Comparison of ENCODE assay signal across 23 mouse cellular contexts in genomic region chr12:63369259-63369822, GRCm38 (mm10).
DNase-seq lines count a peak whose midpoint lies in the region; ATAC-seq lines count a peak whose summit lies in the region.
"Had no signal": no experiment of that assay in that cellular context is flagged by ENCODE, and none has a peak within 500 bp of the region (broad histone marks: within the 10 kb centered on the region; RNA-seq: fewer than 3 reads in every experiment).

No protein-coding gene starts in this region.

- H3K4me1 ChIP-seq in neural tube, embryonic 11.5 days (ENCODE audit: control insufficient read depth, insufficient read depth, low read length), result no peaks in the 10 kb centered on the region
- no peaks in the 10 kb centered on the region for H3K4me1 ChIP-seq in hindbrain, embryonic 14.5 days (replicated peaks; ENCODE audit: control insufficient read depth, insufficient read depth, low read length)
- H3K4me1 ChIP-seq: embryonic facial prominence, embryonic 12.5 days; intestine, embryonic 15.5 days; kidney, embryonic 15.5 days; limb, embryonic 12.5 days; midbrain, embryonic 10.5 days had no signal

- DNase-seq in embryo, embryonic 10.5 days (ENCODE audit: low spot score), result peak; percentile 4
- no peak for DNase-seq in embryo, embryonic 10 days (ENCODE audit: low spot score)
- DNase-seq in neural tube, embryonic 11.5 days (ENCODE audit: low spot score), result peak; percentile 10
- DNase-seq in neural tube, embryonic 10.5 days (ENCODE audit: extremely low spot score, low spot score), result no peak
- peak; percentile 24 for DNase-seq in hindbrain, embryonic 14.5 days (ENCODE audit: low spot score)
- no peak for DNase-seq in gastrocnemius, adult 8-10 months (ENCODE audit: low spot score in 2 of 2)
- DNase-seq in adrenal gland, postnatal 14 days, result no peak
- no peak for DNase-seq in cerebellum, adult 9-10 months
- DNase-seq: adrenal gland, adult 8-10 months; cerebellum, adult 2 months; cerebellum, postnatal 36 days; forebrain, postnatal 0 days; kidney, postnatal 36 days; liver, postnatal 0 days had no signal

- no peaks in the 10 kb centered on the region for H3K27me3 ChIP-seq in neural tube, embryonic 11.5 days (ENCODE audit: control insufficient read depth, insufficient read depth, low read length)
- H3K27me3 ChIP-seq in hindbrain, embryonic 14.5 days (ENCODE audit: control insufficient read depth, insufficient read depth, low read length), result no peaks in the 10 kb centered on the region
- H3K27me3 ChIP-seq: embryonic facial prominence, embryonic 12.5 days; intestine, embryonic 15.5 days; kidney, embryonic 15.5 days; limb, embryonic 12.5 days had no signal

- H3K9me3 ChIP-seq in neural tube, embryonic 11.5 days (ENCODE audit: control insufficient read depth, low read length), result no peaks in the 10 kb centered on the region
- no peaks in the 10 kb centered on the region for H3K9me3 ChIP-seq in hindbrain, embryonic 14.5 days (ENCODE audit: control insufficient read depth, low read length)
- H3K9me3 ChIP-seq: embryonic facial prominence, embryonic 12.5 days; intestine, embryonic 15.5 days; kidney, embryonic 15.5 days; midbrain, embryonic 10.5 days had no signal

- ATAC-seq in neural tube, embryonic 11.5 days (ENCODE audit: insufficient read depth, low FRiP score, low TSS enrichment), result peak; percentile 66
- peak; percentile 43; the same call in 1 of the 2 replicates for ATAC-seq in hindbrain, embryonic 14.5 days (ENCODE audit: low FRiP score)
- ATAC-seq: forebrain, postnatal 0 days; intestine, embryonic 15.5 days; liver, postnatal 0 days; lung, postnatal 0 days had no signal

- 73% methylated on average over 6 of the region's 6 CpGs for WGBS in neural tube, embryonic 11.5 days
- WGBS in hindbrain, embryonic 14.5 days, result 68% methylated on average over 6 of the region's 6 CpGs

- 0 out of 2 replicates have a peak overlapping the region, but pooled peaks have one; percentile 27 for H3K27ac ChIP-seq in neural tube, embryonic 11.5 days (ENCODE audit: low read depth, low read length)
- H3K27ac ChIP-seq in hindbrain, embryonic 14.5 days, result no peak overlapping the region
- H3K27ac ChIP-seq: embryonic facial prominence, embryonic 12.5 days; intestine, embryonic 15.5 days; kidney, embryonic 15.5 days; limb, embryonic 12.5 days; macrophage; midbrain, embryonic 10.5 days; stomach, postnatal 0 days had no signal

- no peak overlapping the region for H3K9ac ChIP-seq in neural tube, embryonic 11.5 days (ENCODE audit: low read length)
- H3K9ac ChIP-seq in hindbrain, embryonic 14.5 days, result no peak overlapping the region
- H3K9ac ChIP-seq: embryonic facial prominence, embryonic 12.5 days; forebrain, postnatal 0 days; intestine, embryonic 15.5 days; kidney, embryonic 15.5 days; limb, embryonic 12.5 days; liver, postnatal 0 days had no signal

- H3K4me2 ChIP-seq in neural tube, embryonic 11.5 days (ENCODE audit: low read depth), result no peak overlapping the region
- no peak overlapping the region for H3K4me2 ChIP-seq in hindbrain, embryonic 14.5 days (replicated peaks)
- H3K4me2 ChIP-seq: embryonic facial prominence, embryonic 12.5 days; intestine, embryonic 15.5 days; kidney, embryonic 15.5 days; limb, embryonic 12.5 days; liver, embryonic 11.5 days had no signal

- H3K4me3 ChIP-seq in neural tube, embryonic 11.5 days (ENCODE audit: low read depth, low read length), result no peak overlapping the region
- H3K4me3 ChIP-seq in hindbrain, embryonic 14.5 days (replicated peaks; ENCODE audit: low read length), result no peak overlapping the region
- H3K4me3 ChIP-seq: embryonic facial prominence, embryonic 12.5 days; intestine, embryonic 15.5 days; kidney, embryonic 15.5 days; limb, embryonic 12.5 days; midbrain, embryonic 10.5 days had no signal

- no peaks in the 10 kb centered on the region for H3K36me3 ChIP-seq in neural tube, embryonic 11.5 days (ENCODE audit: control insufficient read depth, insufficient read depth, low read length)
- H3K36me3 ChIP-seq in hindbrain, embryonic 14.5 days (replicated peaks; ENCODE audit: control insufficient read depth, insufficient read depth), result no peaks in the 10 kb centered on the region
- H3K36me3 ChIP-seq: embryonic facial prominence, embryonic 12.5 days; intestine, embryonic 15.5 days; kidney, embryonic 15.5 days; limb, embryonic 12.5 days; midbrain, embryonic 10.5 days had no signal

Comparison
In these comparisons a context has a peak if more than half of its experiments do, and no peak if none do; other contexts are left out.
1. DNase-seq: peak in embryo, embryonic 10.5 days (single experiment), neural tube, embryonic 11.5 days (single experiment) and hindbrain, embryonic 14.5 days (single experiment); none in embryo, embryonic 10 days (single experiment), neural tube, embryonic 10.5 days (single experiment), gastrocnemius, adult 8-10 months (0 of 2), adrenal gland, postnatal 14 days (single experiment) and cerebellum, adult 9-10 months (single experiment).